Mouse (Mus musculus) CH12.LX (cell line): ENCODE measurements around the gene Brap. TPM values are rescaled to one million over a fixed set of nuclear protein-coding genes. Genes with fewer than 3 reads are reported as not detected.
"Not testable (repeated sequence)": the region's sequence is repeated elsewhere in the genome, so short reads cannot be mapped to it uniquely, and the experiment has no call there.

ENCODE experiments used
- DNase-seq: peaks from one replicate; pipeline ENCODE4 v3.0.0-alpha.2; 2013; ENCODE audit errors: extremely low read depth
- H3K27ac ChIP-seq: 2 replicates; pipeline ENCODE4 v1.5.1; 2012; ENCODE audit warnings: low read depth, mild to moderate bottlenecking, control low read depth, moderate library complexity; ENCODE audit not compliant: insufficient read depth
- H3K27me3 ChIP-seq: replicated peaks from 2 replicates; pipeline ENCODE3; 2012; ENCODE audit warnings: inconsistent platforms
- H3K36me3 ChIP-seq, 2 experiments: replicated peaks in 1 of 2; 2 replicates each; pipeline versions ENCODE3 to v1.6.1; 2012; ENCODE audit warnings: inconsistent platforms in 1 of 2, low read length in 1 of 2, mild to moderate bottlenecking in 1 of 2, mixed read lengths in 1 of 2, moderate library complexity in 1 of 2; ENCODE audit not compliant: control insufficient read depth in 1 of 2, insufficient read depth in 1 of 2
- H3K4me1 ChIP-seq, 2 experiments: 2 replicates each; pipeline ENCODE4 v1.6.1; 2012; ENCODE audit warnings: inconsistent platforms in 1 of 2, moderate library complexity in 1 of 2; ENCODE audit not compliant: insufficient read depth in 2 of 2, control insufficient read depth in 1 of 2
- H3K4me2 ChIP-seq: 2 replicates; pipeline ENCODE4 v1.6.1; 2012; ENCODE audit warnings: low read depth, mild to moderate bottlenecking, control low read depth; ENCODE audit not compliant: poor library complexity, insufficient read depth, severe bottlenecking
- H3K4me3 ChIP-seq, 3 experiments: fragments of 150-350 bp in 1 of 3; sonication (generic) in 1 of 3; replicated peaks in 1 of 3; 2 replicates each; pipeline versions ENCODE3 to v1.5.1; 2011 to 2012; ENCODE audit warnings: low read depth in 2 of 3, low read length in 2 of 3, mild to moderate bottlenecking in 2 of 3, moderate library complexity in 2 of 3, control low read depth in 1 of 3, improper control_type of control experiment in 1 of 3, inconsistent platforms in 1 of 3, mixed read lengths in 1 of 3; ENCODE audit not compliant: poor library complexity in 1 of 3
- H3K79me2 ChIP-seq: replicated peaks from 2 replicates; pipeline ENCODE4 v1.6.1; 2012; ENCODE audit warnings: mild to moderate bottlenecking, moderate library complexity; ENCODE audit not compliant: control insufficient read depth, poor library complexity, insufficient read depth, severe bottlenecking; ENCODE audit errors: extremely low read depth
- H3K9ac ChIP-seq: 2 replicates; pipeline ENCODE4 v1.6.1; 2012; ENCODE audit warnings: low read depth, mild to moderate bottlenecking, control low read depth, moderate library complexity; ENCODE audit not compliant: insufficient read depth
- H3K9me3 ChIP-seq: replicated peaks from 2 replicates; pipeline ENCODE3; 2012; ENCODE audit warnings: low read length, inconsistent platforms, mixed read lengths
- E2F4 ChIP-seq: IDR thresholded peaks from 2 replicates; pipeline ENCODE4 v1.6.1; 2011; ENCODE audit warnings: low read depth, low read length, improper control_type of control experiment; ENCODE audit not compliant: insufficient replicate concordance
- PAX5 ChIP-seq: IDR thresholded peaks from 2 replicates; pipeline ENCODE4 v1.6.1; 2012; ENCODE audit warnings: low read length, inconsistent platforms, mixed read lengths
- SIN3A ChIP-seq: IDR thresholded peaks from 2 replicates; pipeline ENCODE4 v1.6.1; 2012; ENCODE audit warnings: low read length, improper control_type of control experiment, inconsistent platforms
- UBTF ChIP-seq: IDR thresholded peaks from 2 replicates; pipeline ENCODE4 v1.6.1; 2012; ENCODE audit warnings: low read depth, mild to moderate bottlenecking, inconsistent platforms, low read length, improper control_type of control experiment, moderate library complexity
- ZKSCAN1 ChIP-seq: IDR thresholded peaks from 2 replicates; pipeline ENCODE4 v1.6.1; 2012; ENCODE audit warnings: low read depth, inconsistent platforms, low read length, improper control_type of control experiment, borderline replicate concordance
- dilution Hi-C: fragments of 300-500 bp; cut with MboI; formaldehyde crosslinking; loops from 2 replicates; pipeline ENCODE4 v1.14.3; 2020; ENCODE audit warnings: low sequenced_read_pairs; ENCODE audit not compliant: extremely low pct_unique_long_range_greater_than_20kb, extremely low pct_ligation_motif_present
- in situ Hi-C: fragments of 300-500 bp; cut with MboI; formaldehyde crosslinking; loops from 3 replicates; pipeline ENCODE4 v1.14.3; 2019; ENCODE audit warnings: low sequenced_read_pairs, low pct_ligation_motif_present, low pct_unique_long_range_greater_than_20kb, mixed read lengths
- polyA plus RNA-seq: library from polyadenylated mRNA; unstranded; fragments of >175 nt; gene quantifications from 2 replicates; pipeline ENCODE4 v1.2.1, GENCODE M21; 2012; ENCODE audit warnings: low read depth; ENCODE audit not compliant: insufficient read length
- total RNA-seq, 2 experiments: library from RNA; depleted of rRNA; stranded (reverse); fragments of 300-350 nt in 1 of 2; fragments of >200 nt in 1 of 2; gene quantifications; 2 replicates each; pipeline ENCODE4 v1.2.3; 2012 to 2014

Gene Brap
- total and polyA plus RNA-seq, 3 experiments: 23.7 to 33.3 (median 29.8) TPM

- in situ Hi-C loops, dilution Hi-C loops: not testable (repeated sequence)
Observed at GRCm38 (mm10) chr5:121656866-121657265, 3.5 kb upstream of the Brap start.

DNA sequence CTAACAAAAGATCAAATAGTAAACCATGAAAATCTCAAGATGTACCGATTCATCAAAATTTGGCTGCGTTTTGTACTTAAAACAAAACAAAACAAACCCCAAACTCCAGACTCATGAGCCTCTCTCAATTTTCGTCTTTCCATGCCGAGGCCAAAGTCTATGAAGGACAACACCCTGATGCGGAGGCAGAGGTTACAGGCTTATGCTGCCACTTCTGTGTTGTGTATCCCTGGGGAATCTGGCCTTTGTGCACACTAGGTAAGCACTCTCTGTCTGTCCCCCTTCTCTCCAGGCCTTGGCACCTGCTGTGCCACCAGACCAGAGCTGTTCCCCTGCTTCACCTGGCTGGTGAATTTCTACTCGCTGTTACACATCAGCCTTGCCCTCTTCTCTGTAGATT is 2.7 kb upstream of the Brap start:
- H3K4me2 ChIP-seq, H3K9me3 ChIP-seq, H3K27me3 ChIP-seq, in situ Hi-C loops, H3K4me3 ChIP-seq, dilution Hi-C loops, H3K9ac ChIP-seq, H3K27ac ChIP-seq, DNase-seq: not testable (repeated sequence)
- Histone ChIP-seq H3K79me2 (peaks cover 12% of the 10 kb centered on the region), H3K36me3 (peaks cover 6 to 15% of the 10 kb centered on the region in 2 experiments), H3K4me1 (peaks cover 11 to 44% of the 10 kb centered on the region in 2 experiments)

More at GRCm38 (mm10) chr5:121656866-121657265, 3.5 kb upstream of the Brap start:
- H3K4me2 ChIP-seq, H3K27me3 ChIP-seq, DNase-seq, H3K9ac ChIP-seq, H3K9me3 ChIP-seq, H3K4me3 ChIP-seq, H3K27ac ChIP-seq, H3K79me2 ChIP-seq: not testable (repeated sequence)
- Histone ChIP-seq H3K4me1 (peaks cover 8 to 39% of the 10 kb centered on the region in 2 experiments), H3K36me3 (peaks cover 0 to 10% of the 10 kb centered on the region in 2 experiments)

DNA sequence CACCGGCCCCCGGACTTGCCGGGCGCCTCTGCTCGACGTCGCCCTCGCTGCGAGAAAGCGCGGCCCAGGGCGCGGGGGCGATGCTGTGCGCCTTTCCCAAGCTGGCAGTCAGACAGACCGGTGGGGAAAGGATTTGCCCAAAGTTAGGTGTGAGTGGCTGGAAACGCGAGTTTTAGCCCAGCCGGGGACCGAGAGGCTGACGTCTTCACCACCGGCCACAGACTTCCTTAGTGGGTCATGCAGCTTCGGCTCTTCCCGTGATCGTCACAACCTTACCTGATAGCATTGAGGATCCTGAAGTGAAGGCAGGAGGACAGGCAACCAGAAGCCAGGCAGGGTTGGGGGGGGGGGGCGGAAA is 513 bp downstream of the Brap start:
- dilution Hi-C loops (no loop called here), in situ Hi-C loops (no loop called here)
- peaks cover 19 to 36% of the 10 kb centered on the region in 2 experiments for H3K36me3 ChIP-seq
- peak overlapping the region; percentile 83 for H3K9ac ChIP-seq
- H3K79me2 ChIP-seq: peaks cover 12% of the 10 kb centered on the region
- peak overlapping the region; percentile 87 to 99 (median 91) for H3K4me3 ChIP-seq
- peaks cover 11 to 24% of the 10 kb centered on the region in 2 experiments for H3K4me1 ChIP-seq
- H3K27me3 ChIP-seq: no peaks in the 10 kb centered on the region
- DNase-seq: peak; percentile 21
- TF ChIP-seq PAX5 (no peak), UBTF (no peak), SIN3A (peak; percentile 25; the same call in 1 of the 2 replicates)
- TF ChIP-seq, all 38 proteins: peak for 1
- Histone ChIP-seq H3K27ac (no peak overlapping the region; the same call in 1 of the 2 replicates), H3K9me3 (no peaks in the 10 kb centered on the region), H3K4me2 (peak overlapping the region; percentile 70)

DNA sequence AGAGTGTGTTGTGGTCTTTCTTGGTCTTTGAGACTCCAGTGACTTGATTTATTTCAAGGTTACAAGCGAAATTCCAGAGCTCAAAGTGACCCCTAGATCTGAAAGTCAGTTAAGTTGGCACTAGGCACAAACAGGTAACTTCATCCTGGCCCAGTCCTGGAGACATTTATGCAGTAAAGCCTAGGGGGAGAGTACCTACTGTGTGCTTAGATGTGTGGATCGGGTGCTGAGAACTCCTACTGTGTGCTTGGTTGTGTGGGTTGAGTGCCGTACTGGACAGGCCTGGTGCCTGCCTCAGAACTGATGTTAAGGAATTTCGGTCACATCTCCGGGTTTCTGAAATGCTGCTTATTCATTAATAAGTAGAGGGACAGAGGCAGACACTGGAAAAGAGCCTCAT is 1.1 kb downstream of the Brap start:
- Histone ChIP-seq H3K79me2 (peaks cover 12% of the 10 kb centered on the region), H3K4me2 (peak overlapping the region; percentile 70), H3K27me3 (no peaks in the 10 kb centered on the region), H3K9me3 (no peaks in the 10 kb centered on the region), H3K27ac (no peak overlapping the region), H3K9ac (peak overlapping the region; percentile 83), H3K36me3 (peaks cover 24 to 42% of the 10 kb centered on the region in 2 experiments), H3K4me3 (peak overlapping the region; percentile 87 to 99 (median 91)), H3K4me1 (peaks cover 11 to 18% of the 10 kb centered on the region in 2 experiments)
- no peak for DNase-seq
- in situ Hi-C loops (no loop called here), dilution Hi-C loops (no loop called here)
- TF ChIP-seq ZKSCAN1: peak; percentile 81
- no peak for TF ChIP-seq E2F4
